Mouse (Mus musculus): Measurements from ENCODE around the gene Cenpo. TPM values are rescaled to one million over a fixed set of nuclear protein-coding genes. Genes with fewer than 3 reads are reported as not detected.

Gene Cenpo
- polyA plus RNA-seq, 1 experiment from 2014 or later = 18.4 TPM

DNA sequence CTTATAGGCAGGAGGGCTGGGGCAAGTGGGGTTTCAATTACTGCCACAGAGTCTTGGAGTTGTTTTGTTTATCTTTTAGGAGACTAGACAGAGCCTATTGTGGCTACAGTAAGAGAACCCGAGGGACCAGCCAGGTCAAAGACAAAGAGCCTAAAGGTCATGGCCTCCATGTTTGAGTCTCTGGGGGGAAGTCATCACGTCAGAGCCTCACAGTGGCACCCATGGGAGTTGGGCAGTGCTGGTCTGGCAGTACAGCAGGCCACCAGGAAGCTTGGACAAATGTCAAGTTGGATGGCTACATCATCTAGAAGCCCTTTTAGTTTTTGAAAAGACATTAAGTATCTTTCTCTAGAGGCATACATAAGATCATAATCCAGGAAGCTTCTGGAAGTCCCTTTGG lies 71.2 kb downstream of the Cenpo start:
- Histone ChIP-seq H3K9me3 (ENCODE audit: control insufficient read depth, low read length) (no peaks in the 10 kb centered on the region), H3K27ac (ENCODE audit: low read length) (no peak overlapping the region), H3K4me1 (replicated peaks; ENCODE audit: control insufficient read depth, insufficient read depth, low read length) (peaks cover 6% of the 10 kb centered on the region; the same call in 1 of the 2 replicates), H3K4me2 (ENCODE audit: low read depth, low read length) (no peak overlapping the region), H3K36me3 (ENCODE audit: control insufficient read depth, insufficient read depth, low read length) (no peaks in the 10 kb centered on the region), H3K9ac (ENCODE audit: low read length) (no peak overlapping the region), H3K4me3 (ENCODE audit: low read length) (no peak overlapping the region), H3K27me3 (ENCODE audit: control insufficient read depth, insufficient read depth, low read depth, low read length) (no peaks in the 10 kb centered on the region)
- WGBS = 27% methylated on average over 2 of the region's 2 CpGs
- no peak for ATAC-seq (ENCODE audit: low read depth)

DNA sequence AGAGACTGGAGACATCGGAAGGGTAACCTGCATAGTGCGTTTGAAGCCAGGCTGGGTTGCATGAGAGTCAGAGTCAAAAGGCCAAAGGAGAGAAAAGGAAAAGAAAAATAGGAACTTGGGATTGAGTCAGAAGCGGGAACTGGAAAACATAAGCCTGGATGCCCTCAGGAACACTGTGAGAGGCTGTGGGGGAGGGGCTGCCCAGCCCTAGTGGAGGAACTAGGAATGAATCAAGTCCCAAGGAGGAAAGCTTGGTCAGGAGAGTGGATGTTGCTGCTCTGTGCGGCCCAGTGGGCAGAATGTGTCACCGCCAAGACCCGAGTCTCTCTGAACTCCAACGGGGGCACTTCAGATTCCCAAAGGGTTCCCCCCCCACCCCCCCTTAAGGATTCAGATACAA lies 73.8 kb downstream of the Cenpo start:
- H3K36me3 ChIP-seq (ENCODE audit: control insufficient read depth, insufficient read depth, low read length) = no peaks in the 10 kb centered on the region
- 74% methylated on average over 7 of the region's 7 CpGs for WGBS
- no peak overlapping the region for H3K4me3 ChIP-seq (ENCODE audit: low read length)
- no peak overlapping the region for H3K27ac ChIP-seq (ENCODE audit: low read length)
- no peaks in the 10 kb centered on the region for H3K9me3 ChIP-seq (ENCODE audit: control insufficient read depth, low read length)
- ATAC-seq (ENCODE audit: low read depth) = no peak
- H3K9ac ChIP-seq (ENCODE audit: low read length) = no peak overlapping the region
- H3K27me3 ChIP-seq (ENCODE audit: control insufficient read depth, insufficient read depth, low read depth, low read length) = no peaks in the 10 kb centered on the region
- H3K4me1 ChIP-seq (replicated peaks; ENCODE audit: control insufficient read depth, insufficient read depth, low read length) = peaks cover 6% of the 10 kb centered on the region; the same call in 1 of the 2 replicates
- H3K4me2 ChIP-seq (ENCODE audit: low read depth, low read length) = no peak overlapping the region

- H3K27ac ChIP-seq (ENCODE audit: low read length) = no peak overlapping the region
- H3K4me2 ChIP-seq (ENCODE audit: low read depth, low read length) = no peak overlapping the region
- 71% methylated on average over 7 of the region's 7 CpGs for WGBS
- H3K4me3 ChIP-seq (ENCODE audit: low read length) = no peak overlapping the region
- no peaks in the 10 kb centered on the region for H3K36me3 ChIP-seq (ENCODE audit: control insufficient read depth, insufficient read depth, low read length)
- H3K27me3 ChIP-seq (ENCODE audit: control insufficient read depth, insufficient read depth, low read depth, low read length) = no peaks in the 10 kb centered on the region
- ATAC-seq (ENCODE audit: low read depth) = no peak
- no peaks in the 10 kb centered on the region for H3K9me3 ChIP-seq (ENCODE audit: control insufficient read depth, low read length)
- H3K4me1 ChIP-seq (replicated peaks; ENCODE audit: control insufficient read depth, insufficient read depth, low read length) = peaks cover 6% of the 10 kb centered on the region; the same call in 1 of the 2 replicates
- no peak overlapping the region for H3K9ac ChIP-seq (ENCODE audit: low read length)
These were observed 75.0 kb downstream of the Cenpo start for GRCm38 (mm10) chr12:4158868-4159632.

DNA sequence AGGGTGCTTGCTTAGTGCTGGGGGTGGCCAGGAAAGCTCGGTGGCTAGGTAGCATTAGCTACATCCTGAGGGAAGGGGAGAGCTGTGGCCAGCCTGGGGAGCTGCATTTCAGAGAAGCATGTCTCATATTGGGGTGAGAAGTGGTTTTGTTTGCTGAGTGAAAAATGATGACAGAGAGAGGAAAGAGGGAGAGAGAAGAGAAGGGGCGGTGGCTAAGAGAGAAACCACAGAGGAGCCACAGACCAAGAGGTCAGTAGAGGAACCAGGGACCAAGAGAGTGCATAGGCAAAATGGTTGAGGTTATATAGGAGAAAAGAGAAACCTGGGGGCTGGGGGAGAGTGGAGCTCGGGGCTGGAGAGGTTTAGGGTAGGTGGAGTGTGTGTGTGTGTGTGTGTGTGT lies 75.9 kb downstream of the Cenpo start:
- Histone ChIP-seq H3K4me3 (ENCODE audit: low read length) (no peak overlapping the region), H3K27ac (ENCODE audit: low read length) (no peak overlapping the region), H3K4me2 (ENCODE audit: low read depth, low read length) (no peak overlapping the region), H3K9me3 (ENCODE audit: control insufficient read depth, low read length) (no peaks in the 10 kb centered on the region), H3K9ac (ENCODE audit: low read length) (no peak overlapping the region), H3K36me3 (ENCODE audit: control insufficient read depth, insufficient read depth, low read length) (no peaks in the 10 kb centered on the region), H3K4me1 (replicated peaks; ENCODE audit: control insufficient read depth, insufficient read depth, low read length) (peaks cover 6% of the 10 kb centered on the region; the same call in 1 of the 2 replicates), H3K27me3 (ENCODE audit: control insufficient read depth, insufficient read depth, low read depth, low read length) (no peaks in the 10 kb centered on the region)
- no peak for ATAC-seq (ENCODE audit: low read depth)
- WGBS = 78% methylated on average over 3 of the region's 3 CpGs

DNA sequence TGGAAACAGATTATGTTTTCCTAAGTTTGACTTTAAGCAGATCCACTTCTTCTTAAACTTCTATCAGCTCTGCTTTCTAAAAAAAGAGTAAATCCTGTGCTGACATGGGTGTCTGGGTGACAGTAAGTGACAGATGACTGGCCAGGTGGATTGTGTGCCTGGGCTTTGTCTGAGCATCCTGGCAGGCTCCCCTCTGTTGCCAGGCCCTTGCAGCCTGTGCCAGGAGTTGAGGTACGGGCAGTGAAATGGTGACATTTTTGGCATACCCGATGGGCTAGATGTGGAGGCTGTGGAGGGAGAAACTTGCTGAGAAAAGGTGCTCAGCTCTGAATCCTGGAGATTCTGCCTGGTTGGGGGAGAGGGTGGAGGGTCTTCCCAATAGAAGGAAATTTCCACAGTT lies 76.6 kb downstream of the Cenpo start:
- H3K27ac ChIP-seq (ENCODE audit: low read length) = no peak overlapping the region
- no peaks in the 10 kb centered on the region for H3K36me3 ChIP-seq (ENCODE audit: control insufficient read depth, insufficient read depth, low read length)
- H3K4me2 ChIP-seq (ENCODE audit: low read depth, low read length) = no peak overlapping the region
- H3K9me3 ChIP-seq (ENCODE audit: control insufficient read depth, low read length) = no peaks in the 10 kb centered on the region
- 70% methylated on average over 2 of the region's 2 CpGs for WGBS
- no peak overlapping the region for H3K9ac ChIP-seq (ENCODE audit: low read length)
- ATAC-seq (ENCODE audit: low read depth) = no peak
- no peaks in the 10 kb centered on the region for H3K27me3 ChIP-seq (ENCODE audit: control insufficient read depth, insufficient read depth, low read depth, low read length)
- peaks cover 6% of the 10 kb centered on the region; the same call in 1 of the 2 replicates for H3K4me1 ChIP-seq (replicated peaks; ENCODE audit: control insufficient read depth, insufficient read depth, low read length)
- no peak overlapping the region for H3K4me3 ChIP-seq (ENCODE audit: low read length)

DNA sequence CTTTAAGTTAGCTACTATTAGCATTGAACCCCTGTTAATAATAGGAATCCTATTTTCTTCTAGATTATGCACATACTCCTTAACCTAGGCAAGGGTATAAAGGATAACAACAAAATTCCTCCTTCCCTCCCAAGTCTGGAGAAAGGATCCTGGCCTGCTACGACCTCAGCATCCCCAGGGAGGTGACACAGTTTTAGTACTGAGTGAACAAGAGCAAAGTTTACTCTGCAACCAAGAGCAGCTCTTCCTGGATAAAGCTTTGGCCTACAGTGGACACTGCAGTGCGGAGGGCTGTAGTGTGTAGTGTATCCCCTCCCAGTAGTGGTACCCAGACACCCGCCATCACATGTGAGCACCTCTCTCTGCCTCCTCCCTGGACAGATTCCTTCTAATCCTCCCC lies 82.1 kb downstream of the Cenpo start:
- WGBS = 82% methylated on average over 3 of the region's 3 CpGs
- no peaks in the 10 kb centered on the region for H3K4me1 ChIP-seq (replicated peaks; ENCODE audit: control insufficient read depth, insufficient read depth, low read length)
- H3K27me3 ChIP-seq (ENCODE audit: control insufficient read depth, insufficient read depth, low read depth, low read length) = no peaks in the 10 kb centered on the region
- H3K9ac ChIP-seq (ENCODE audit: low read length) = no peak overlapping the region
- no peak overlapping the region for H3K27ac ChIP-seq (ENCODE audit: low read length)
- no peak for ATAC-seq (ENCODE audit: low read depth)
- H3K4me2 ChIP-seq (ENCODE audit: low read depth, low read length) = no peak overlapping the region
- no peaks in the 10 kb centered on the region for H3K9me3 ChIP-seq (ENCODE audit: control insufficient read depth, low read length)
- no peaks in the 10 kb centered on the region for H3K36me3 ChIP-seq (ENCODE audit: control insufficient read depth, insufficient read depth, low read length)
- H3K4me3 ChIP-seq (ENCODE audit: low read length) = no peak overlapping the region

DNA sequence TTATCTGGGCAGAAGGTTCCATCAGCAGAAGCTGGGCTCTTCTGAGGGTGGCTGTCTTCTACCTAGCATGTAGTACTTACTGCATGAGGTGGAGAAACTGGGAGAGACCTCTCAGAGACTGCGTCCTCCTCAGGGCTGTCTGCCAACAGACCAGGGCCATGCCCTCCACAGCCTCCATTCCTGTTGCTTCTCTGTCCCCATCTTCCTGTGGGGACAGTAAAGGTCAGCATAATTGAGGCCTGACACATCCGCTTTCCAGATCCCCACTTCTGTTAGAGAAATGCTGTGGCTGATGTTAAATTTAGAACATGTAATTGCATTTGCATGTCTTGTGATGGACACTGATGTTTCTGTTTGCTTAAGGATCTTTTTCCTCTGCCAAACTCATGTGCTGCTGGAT lies 83.2 kb downstream of the Cenpo start:
- Histone ChIP-seq H3K9me3 (ENCODE audit: control insufficient read depth, low read length) (no peaks in the 10 kb centered on the region), H3K4me2 (ENCODE audit: low read depth, low read length) (no peak overlapping the region), H3K4me1 (replicated peaks; ENCODE audit: control insufficient read depth, insufficient read depth, low read length) (no peaks in the 10 kb centered on the region), H3K36me3 (ENCODE audit: control insufficient read depth, insufficient read depth, low read length) (no peaks in the 10 kb centered on the region), H3K9ac (ENCODE audit: low read length) (no peak overlapping the region), H3K27ac (ENCODE audit: low read length) (no peak overlapping the region), H3K27me3 (ENCODE audit: control insufficient read depth, insufficient read depth, low read depth, low read length) (no peaks in the 10 kb centered on the region), H3K4me3 (ENCODE audit: low read length) (no peak overlapping the region)
- ATAC-seq (ENCODE audit: low read depth) = no peak
- WGBS = 72% methylated on average over 2 of the region's 2 CpGs

Other genes with a start within 250 kb of the Cenpo start
- gene Efr3b, start 195.4 kb downstream of the Cenpo start, polyA plus RNA-seq (2015; fragmentation: Nextera tagmentation; extraction: Ambion mirVana) = 3.8 and 3.9 TPM in 2 replicates
- gene Dnajc27, start 151.7 kb downstream of the Cenpo start, polyA plus RNA-seq (2015; fragmentation: Nextera tagmentation; extraction: Ambion mirVana) = 5.3 and 6.1 TPM in 2 replicates
- 11.0 and 11.6 TPM in 2 replicates for gene Adcy3, start 101.2 kb downstream of the Cenpo start, polyA plus RNA-seq (2015; fragmentation: Nextera tagmentation; extraction: Ambion mirVana)
- 5.8 and 6.0 TPM in 2 replicates for gene Ptrhd1, start 267 bp downstream of the Cenpo start, polyA plus RNA-seq (2015; fragmentation: Nextera tagmentation; extraction: Ambion mirVana)
- gene Ncoa1, start 242.9 kb upstream of the Cenpo start, polyA plus RNA-seq (2015; fragmentation: Nextera tagmentation; extraction: Ambion mirVana) = 7.1 and 8.7 TPM in 2 replicates

All from lung, embryonic 16.5 days (tissue).